Mouse (Mus musculus) ES-E14 (cell line): ENCODE measurements around the gene Wbp2nl. TPM values are rescaled to one million over a fixed set of nuclear protein-coding genes. Genes with fewer than 3 reads are reported as not detected.
A peak's percentile ranks its signal among the peaks of the same experiment; 100 is the strongest.

Experiments
- DNase-seq: peaks from one replicate; pipeline ENCODE4 v3.0.0-alpha.2; 2013; ENCODE audit warnings: low read depth, low spot score
- H3K27ac ChIP-seq: 2 replicates; pipeline ENCODE4 v1.5.1; 2012; ENCODE audit warnings: low read depth, mild to moderate bottlenecking, low read length, moderate library complexity, mixed read lengths; ENCODE audit not compliant: poor library complexity, insufficient read depth, severe bottlenecking
- H3K36me3 ChIP-seq: 2 replicates; pipeline ENCODE4 v1.6.1; 2012; ENCODE audit warnings: mild to moderate bottlenecking, low read length, moderate library complexity, mixed read lengths; ENCODE audit not compliant: control insufficient read depth, poor library complexity, insufficient read depth, severe bottlenecking
- H3K4me1 ChIP-seq, 2 experiments: fragments of 150-350 bp in 1 of 2; sonication (generic) in 1 of 2; 2 replicates each; pipeline ENCODE4 v1.6.1; 2012; ENCODE audit warnings: low read length in 2 of 2, mild to moderate bottlenecking in 1 of 2, mixed read lengths in 1 of 2; ENCODE audit not compliant: control insufficient read depth in 2 of 2, insufficient read depth in 2 of 2, poor library complexity in 1 of 2
- H3K4me3 ChIP-seq, 2 experiments: fragments of 150-350 bp in 1 of 2; sonication (generic) in 1 of 2; 2 replicates each; pipeline ENCODE4 v1.5.1; 2012; ENCODE audit warnings: low read length in 2 of 2, low read depth in 1 of 2, mild to moderate bottlenecking in 1 of 2, mixed read lengths in 1 of 2; ENCODE audit not compliant: insufficient read depth in 1 of 2, poor library complexity in 1 of 2, severe bottlenecking in 1 of 2
- H3K9ac ChIP-seq: 2 replicates; pipeline ENCODE4 v1.6.1; 2012; ENCODE audit warnings: low read depth, mild to moderate bottlenecking, low read length, mixed read lengths; ENCODE audit not compliant: poor library complexity, insufficient read depth, severe bottlenecking
- H3K9me3 ChIP-seq: fragments of 150-350 bp; sonication (generic); 2 replicates; pipeline ENCODE4 v1.6.1; 2012; ENCODE audit warnings: low read depth, mild to moderate bottlenecking, low read length; ENCODE audit not compliant: control insufficient read depth, insufficient read depth
- CHD2 ChIP-seq: IDR thresholded peaks from 2 replicates; pipeline ENCODE4 v1.6.1; 2014; ENCODE audit warnings: mild to moderate bottlenecking, low read depth, low read length, inconsistent platforms
- HCFC1 ChIP-seq: IDR thresholded peaks from 2 replicates; pipeline ENCODE4 v1.6.1; 2012; ENCODE audit warnings: low read length, inconsistent platforms, borderline replicate concordance; ENCODE audit not compliant: insufficient read depth
- MAFK ChIP-seq: IDR thresholded peaks from 2 replicates; pipeline ENCODE4 v1.6.1; 2014; ENCODE audit warnings: mild to moderate bottlenecking, low read depth, low read length, inconsistent platforms; ENCODE audit not compliant: insufficient read depth
- ZC3H11A ChIP-seq: IDR thresholded peaks from 2 replicates; pipeline ENCODE4 v1.6.1; 2012; ENCODE audit warnings: low read depth, mild to moderate bottlenecking, inconsistent platforms, low read length, borderline replicate concordance
- ZNF384 ChIP-seq: IDR thresholded peaks from 2 replicates; pipeline ENCODE4 v1.6.1; 2012; ENCODE audit warnings: low read depth, low read length, inconsistent platforms
- in situ Hi-C, 2 experiments: fragments of 600-800 bp; cut with MboI; formaldehyde crosslinking; loops; one replicate each; pipeline ENCODE4 v1.15.1; 2025; ENCODE audit warnings: low sequenced_read_pairs in 2 of 2, inconsistent platforms in 1 of 2; ENCODE audit not compliant: unreplicated experiment in 2 of 2
- total RNA-seq: library from RNA; depleted of rRNA; stranded (reverse); fragments of 300-350 nt; gene quantifications from 2 replicates; pipeline ENCODE4 v1.2.3, GENCODE M21; 2012

Wbp2nl gene
- total RNA-seq, 1 experiment = 2.1 TPM

DNA sequence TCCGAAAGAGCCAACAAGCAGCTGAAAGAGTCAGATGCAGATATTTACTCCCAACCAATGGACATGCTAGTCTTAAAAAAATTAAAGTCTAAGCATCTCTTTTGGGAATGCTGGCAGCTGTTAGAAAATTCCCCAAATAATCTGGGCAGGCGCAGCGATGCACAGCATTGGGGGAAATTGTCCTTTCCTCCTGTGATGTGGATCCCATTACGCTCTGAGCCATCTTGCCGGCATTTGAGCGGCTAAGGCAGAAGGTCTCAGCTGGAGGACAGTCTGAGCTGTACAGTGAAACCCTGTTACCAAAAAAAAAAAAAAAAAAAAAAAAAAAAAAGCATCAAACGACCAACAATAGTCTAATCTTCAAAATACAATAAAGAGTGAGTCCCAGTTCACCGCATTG, 23.4 kb downstream of the Wbp2nl start:
- H3K4me1 ChIP-seq = no peaks in the 10 kb centered on the region; a peak in 1 of 4 replicates
- no peak overlapping the region for H3K27ac ChIP-seq
- no peak for DNase-seq
- no peaks in the 10 kb centered on the region for H3K36me3 ChIP-seq
- no peak overlapping the region for H3K9ac ChIP-seq
- no peaks in the 10 kb centered on the region for H3K9me3 ChIP-seq
- TF ChIP-seq MAFK (no peak), CHD2 (no peak), ZNF384 (peak; percentile 61; the same call in 1 of the 2 replicates), ZC3H11A (no peak), HCFC1 (no peak)
- H3K4me3 ChIP-seq = no peak overlapping the region
- in situ Hi-C loops = no loop called here

GRCm38 (mm10) chr15:82325382-82325781, 26.6 kb downstream of the Wbp2nl start:
- DNase-seq = no peak
- no peaks in the 10 kb centered on the region for H3K9me3 ChIP-seq
- peaks cover 3% of the 10 kb centered on the region; the same call in 1 of the 2 replicates for H3K36me3 ChIP-seq
- in situ Hi-C loops = no loop called here
- TF ChIP-seq CHD2 (no peak), MAFK (no peak), ZNF384 (no peak), HCFC1 (no peak), ZC3H11A (no peak)
- H3K4me1 ChIP-seq = peaks cover 0 to under 1% of the 10 kb centered on the region in 2 experiments; a peak in 1 of 4 replicates
- H3K27ac ChIP-seq = no peak overlapping the region
- no peak overlapping the region for H3K4me3 ChIP-seq
- no peak overlapping the region for H3K9ac ChIP-seq

- in situ Hi-C loops = no loop called here
- no peak overlapping the region for H3K9ac ChIP-seq
- no peaks in the 10 kb centered on the region for H3K9me3 ChIP-seq
- H3K36me3 ChIP-seq = peaks cover 18% of the 10 kb centered on the region; the same call in 1 of the 2 replicates
- DNase-seq = no peak
- no peak overlapping the region for H3K4me3 ChIP-seq
- TF ChIP-seq ZC3H11A (no peak), MAFK (no peak), HCFC1 (no peak), ZNF384 (no peak), CHD2 (no peak)
- H3K27ac ChIP-seq = no peak overlapping the region
- peaks cover 5 to 13% of the 10 kb centered on the region in 2 experiments; a peak in 2 of 4 replicates for H3K4me1 ChIP-seq
These were observed 36.4 kb downstream of the Wbp2nl start for GRCm38 (mm10) chr15:82335194-82335593.

DNA sequence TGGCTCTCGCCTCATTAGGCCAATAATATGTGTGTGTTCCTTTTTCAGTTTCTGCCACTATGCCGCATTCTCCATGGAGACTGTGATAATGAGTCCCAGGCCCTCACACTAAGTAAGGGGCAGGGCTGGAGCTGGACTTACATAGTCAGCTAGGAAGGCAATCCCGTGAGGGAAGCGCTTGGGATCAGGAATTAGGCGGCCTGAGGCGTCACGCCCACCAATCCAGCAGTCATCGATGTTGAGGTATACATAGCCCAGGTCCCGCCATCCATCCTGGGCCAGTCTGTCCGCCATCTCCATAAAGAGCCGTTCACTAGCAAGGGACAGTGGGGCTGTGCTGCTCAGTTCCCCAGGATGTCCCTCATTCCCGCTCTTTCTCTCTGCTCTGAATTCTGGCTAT, 37.9 kb downstream of the Wbp2nl start:
- Histone ChIP-seq H3K9ac (no peak overlapping the region), H3K36me3 (peaks cover 16% of the 10 kb centered on the region; the same call in 1 of the 2 replicates), H3K4me3 (no peak overlapping the region), H3K27ac (no peak overlapping the region), H3K4me1 (peaks cover 9 to 12% of the 10 kb centered on the region in 2 experiments; a peak in 3 of 4 replicates), H3K9me3 (no peaks in the 10 kb centered on the region)
- DNase-seq = no peak
- in situ Hi-C loops = no loop called here
- no peak for TF ChIP-seq ZNF384
- TF ChIP-seq HCFC1 = no peak
- no peak for TF ChIP-seq MAFK
- no peak for TF ChIP-seq CHD2
- no peak for TF ChIP-seq ZC3H11A

DNA sequence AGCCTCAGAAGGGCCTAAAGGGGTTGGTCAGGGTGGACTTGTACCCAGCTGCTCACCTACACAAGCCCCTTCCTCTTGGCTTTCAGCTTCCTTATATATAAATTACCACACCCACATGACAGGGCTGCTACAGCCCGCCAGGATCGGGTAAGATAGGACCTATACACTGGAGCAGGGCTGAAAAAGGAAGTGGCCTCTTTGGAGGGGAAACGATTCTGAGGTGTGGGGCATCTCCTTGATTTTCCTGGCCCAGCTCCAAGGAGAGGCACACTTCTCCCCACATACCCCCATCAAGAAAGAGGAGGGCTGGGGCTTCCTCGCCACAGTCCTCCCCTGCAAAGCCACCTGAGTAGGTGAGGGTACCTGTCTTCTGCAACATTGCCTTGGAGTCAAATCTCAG, 39.1 kb downstream of the Wbp2nl start:
- peaks cover 10 to 12% of the 10 kb centered on the region in 2 experiments; a peak in 3 of 4 replicates for H3K4me1 ChIP-seq
- no peak overlapping the region for H3K27ac ChIP-seq
- peak overlapping the region; percentile 77 for H3K9ac ChIP-seq
- peak overlapping the region; percentile 65 to 74 for H3K4me3 ChIP-seq
- no peak for DNase-seq
- in situ Hi-C loops = no loop called here
- no peak for TF ChIP-seq HCFC1
- no peak for TF ChIP-seq CHD2
- no peak for TF ChIP-seq ZNF384
- no peak for TF ChIP-seq ZC3H11A
- TF ChIP-seq MAFK = no peak
- H3K9me3 ChIP-seq = no peaks in the 10 kb centered on the region
- peaks cover 16% of the 10 kb centered on the region; the same call in 1 of the 2 replicates for H3K36me3 ChIP-seq
